Mouse (Mus musculus) forebrain, embryonic 12.5 days (tissue): ENCODE data around the gene Glrx5. TPM values are rescaled to one million over a fixed set of nuclear protein-coding genes. Genes with fewer than 3 reads are reported as not detected.
A peak's percentile ranks its signal among the peaks of the same experiment; 100 is the strongest.

Source experiments
- ATAC-seq: fragments of 200-750 bp; cut with Nextera tagmentation; 2 replicates; pipeline ENCODE4 v1.8.0; 2017; ENCODE audit warnings: moderate TSS enrichment; ENCODE audit not compliant: low FRiP score
- H3K27ac ChIP-seq: fragments of 300-500 bp; sonication (generic); 2 replicates; pipeline ENCODE4 v1.5.1; 2016; ENCODE audit warnings: mild to moderate bottlenecking
- H3K27me3 ChIP-seq: fragments of 300-500 bp; sonication (generic); 2 replicates; pipeline ENCODE4 v1.6.1; 2016; ENCODE audit warnings: mild to moderate bottlenecking
- H3K36me3 ChIP-seq: fragments of 300-500 bp; sonication (generic); replicated peaks from 2 replicates; pipeline ENCODE4 v1.6.1; 2016; ENCODE audit warnings: mild to moderate bottlenecking
- H3K4me1 ChIP-seq: fragments of 300-500 bp; sonication (generic); 2 replicates; pipeline ENCODE4 v1.6.1; 2016
- H3K4me2 ChIP-seq: fragments of 300-500 bp; sonication (generic); 2 replicates; pipeline ENCODE4 v1.6.1; 2016; ENCODE audit warnings: mild to moderate bottlenecking, moderate library complexity
- H3K4me3 ChIP-seq: fragments of 300-500 bp; sonication (generic); replicated peaks from 2 replicates; pipeline ENCODE4 v1.5.1; 2016; ENCODE audit warnings: mild to moderate bottlenecking
- H3K9ac ChIP-seq: fragments of 300-500 bp; sonication (generic); 2 replicates; pipeline ENCODE4 v1.6.1; 2016; ENCODE audit warnings: mild to moderate bottlenecking
- H3K9me3 ChIP-seq: fragments of 300-500 bp; sonication (generic); 2 replicates; pipeline ENCODE4 v1.6.1; 2016
- WGBS: fragments of 180-500 bp; shearing (Covaris S2); methylation state at CpG from one replicate; pipeline ENCODE4 v1.1.7; 2016; 5-methylcytosine and 5-hydroxymethylcytosine counted together
- polyA plus RNA-seq: library from polyadenylated mRNA; unstranded; fragments of >200 nt; fragmentation: Nextera tagmentation; extraction: Ambion mirVana; gene quantifications from 2 replicates; pipeline ENCODE4 v1.2.1, GENCODE M21; 2016

Glrx5 gene
- 158 and 173 TPM in 2 replicates for polyA plus RNA-seq

GRCm38 (mm10) chr12:105032147-105032831 lies at the start of gene Glrx5:
Gene Glrx5, plus strand, starts transcription at chr12:105032688.
- ATAC-seq = peak; percentile 99
- H3K27me3 ChIP-seq = no peaks in the 10 kb centered on the region
- under 1% methylated on average over 72 of the region's 72 CpGs for WGBS
- peaks cover 15% of the 10 kb centered on the region for H3K36me3 ChIP-seq
- H3K27ac ChIP-seq = peak within 1 kb of the TSS; percentile 73
- H3K9ac ChIP-seq = peak within 1 kb of the TSS; percentile 79
- peak within 1 kb of the TSS; percentile 73 for H3K4me3 ChIP-seq
- H3K4me2 ChIP-seq = peak within 1 kb of the TSS; percentile 95
- no peaks in the 10 kb centered on the region for H3K9me3 ChIP-seq
- H3K4me1 ChIP-seq = peaks cover 42% of the 10 kb centered on the region

GRCm38 (mm10) chr12:104983476-104983875 lies 49.0 kb upstream of the Glrx5 start:
- Histone ChIP-seq H3K9me3 (no peaks in the 10 kb centered on the region), H3K4me1 (peaks cover 9% of the 10 kb centered on the region; the same call in 1 of the 2 replicates), H3K27ac (no peak overlapping the region), H3K36me3 (no peaks in the 10 kb centered on the region), H3K27me3 (peaks cover 4% of the 10 kb centered on the region; the same call in 1 of the 2 replicates), H3K4me2 (no peak overlapping the region), H3K9ac (no peak overlapping the region), H3K4me3 (no peak overlapping the region)
- 61% methylated on average over 7 of the region's 7 CpGs for WGBS
- ATAC-seq = no peak

- Histone ChIP-seq H3K9me3 (no peaks in the 10 kb centered on the region), H3K36me3 (no peaks in the 10 kb centered on the region), H3K9ac (no peak overlapping the region), H3K27ac (no peak overlapping the region), H3K4me1 (peaks cover 9% of the 10 kb centered on the region; the same call in 1 of the 2 replicates), H3K4me2 (no peak overlapping the region), H3K27me3 (peaks cover 4% of the 10 kb centered on the region; the same call in 1 of the 2 replicates), H3K4me3 (no peak overlapping the region)
- whole genome bisulfite sequencing = 74% methylated on average over 5 of the region's 5 CpGs
- no peak for ATAC-seq
These were observed 47.4 kb upstream of the Glrx5 start for GRCm38 (mm10) chr12:104985088-104985487.

- H3K9ac ChIP-seq = no peak overlapping the region
- H3K4me3 ChIP-seq = no peak overlapping the region
- 93% methylated on average over 2 of the region's 2 CpGs for WGBS
- peaks cover 4% of the 10 kb centered on the region; the same call in 1 of the 2 replicates for H3K27me3 ChIP-seq
- ATAC-seq = no peak
- no peak overlapping the region for H3K4me2 ChIP-seq
- no peaks in the 10 kb centered on the region for H3K36me3 ChIP-seq
- H3K4me1 ChIP-seq = peaks cover 9% of the 10 kb centered on the region; the same call in 1 of the 2 replicates
- H3K9me3 ChIP-seq = no peaks in the 10 kb centered on the region
- no peak overlapping the region for H3K27ac ChIP-seq
These were observed 46.5 kb upstream of the Glrx5 start for GRCm38 (mm10) chr12:104986001-104986400.

GRCm38 (mm10) chr12:104986781-104987180 lies 45.7 kb upstream of the Glrx5 start:
- Histone ChIP-seq H3K27ac (no peak overlapping the region), H3K27me3 (peaks cover 4% of the 10 kb centered on the region; the same call in 1 of the 2 replicates), H3K4me3 (no peak overlapping the region), H3K36me3 (no peaks in the 10 kb centered on the region), H3K4me1 (peaks cover 9% of the 10 kb centered on the region; the same call in 1 of the 2 replicates), H3K9me3 (no peaks in the 10 kb centered on the region), H3K4me2 (no peak overlapping the region), H3K9ac (no peak overlapping the region)
- WGBS = 92% methylated on average over 9 of the region's 9 CpGs
- no peak for ATAC-seq

- no peak overlapping the region for H3K9ac ChIP-seq
- no peak overlapping the region for H3K27ac ChIP-seq
- WGBS = 70% methylated on average over 7 of the region's 7 CpGs
- peaks cover 9% of the 10 kb centered on the region; the same call in 1 of the 2 replicates for H3K4me1 ChIP-seq
- H3K4me3 ChIP-seq = no peak overlapping the region
- no peak overlapping the region for H3K4me2 ChIP-seq
- H3K27me3 ChIP-seq = peaks cover 4% of the 10 kb centered on the region; the same call in 1 of the 2 replicates
- no peaks in the 10 kb centered on the region for H3K9me3 ChIP-seq
- H3K36me3 ChIP-seq = no peaks in the 10 kb centered on the region
- no peak for ATAC-seq
These were observed 44.6 kb upstream of the Glrx5 start for GRCm38 (mm10) chr12:104987936-104988335.

- H3K4me3 ChIP-seq = no peak overlapping the region
- no peak overlapping the region for H3K9ac ChIP-seq
- H3K27me3 ChIP-seq = no peaks in the 10 kb centered on the region
- ATAC-seq = no peak
- no peak overlapping the region for H3K27ac ChIP-seq
- no peaks in the 10 kb centered on the region for H3K4me1 ChIP-seq
- H3K9me3 ChIP-seq = no peaks in the 10 kb centered on the region
- H3K36me3 ChIP-seq = no peaks in the 10 kb centered on the region
- H3K4me2 ChIP-seq = no peak overlapping the region
- WGBS = 87% methylated on average over 13 of the region's 13 CpGs
These were observed 41.6 kb upstream of the Glrx5 start for GRCm38 (mm10) chr12:104990741-104991454.

GRCm38 (mm10) chr12:104992123-104992741 lies 40.3 kb upstream of the Glrx5 start:
- Histone ChIP-seq H3K4me2 (no peak overlapping the region), H3K4me1 (no peaks in the 10 kb centered on the region), H3K9me3 (no peaks in the 10 kb centered on the region), H3K36me3 (no peaks in the 10 kb centered on the region), H3K9ac (no peak overlapping the region), H3K27ac (no peak overlapping the region), H3K4me3 (no peak overlapping the region), H3K27me3 (no peaks in the 10 kb centered on the region)
- ATAC-seq = no peak
- 92% methylated on average over 10 of the region's 10 CpGs for whole genome bisulfite sequencing

GRCm38 (mm10) chr12:104992838-104993237 lies 39.6 kb upstream of the Glrx5 start:
- WGBS = 84% methylated on average over 8 of the region's 8 CpGs
- no peak for ATAC-seq
- H3K36me3 ChIP-seq = no peaks in the 10 kb centered on the region
- no peaks in the 10 kb centered on the region for H3K4me1 ChIP-seq
- H3K4me2 ChIP-seq = no peak overlapping the region
- H3K4me3 ChIP-seq = no peak overlapping the region
- no peaks in the 10 kb centered on the region for H3K9me3 ChIP-seq
- no peaks in the 10 kb centered on the region for H3K27me3 ChIP-seq
- H3K27ac ChIP-seq = no peak overlapping the region
- H3K9ac ChIP-seq = no peak overlapping the region

GRCm38 (mm10) chr12:104995259-104995876 lies 37.1 kb upstream of the Glrx5 start:
- Histone ChIP-seq H3K4me2 (no peak overlapping the region), H3K27ac (no peak overlapping the region), H3K4me1 (no peaks in the 10 kb centered on the region; the same call in 1 of the 2 replicates), H3K9me3 (no peaks in the 10 kb centered on the region), H3K4me3 (no peak overlapping the region), H3K9ac (no peak overlapping the region), H3K27me3 (0 out of 2 replicates have a peak, but pooled peaks cover 6% of the 10 kb centered on the region), H3K36me3 (no peaks in the 10 kb centered on the region)
- no peak for ATAC-seq
- WGBS = 91% methylated on average over 12 of the region's 12 CpGs

GRCm38 (mm10) chr12:104996012-104996728 lies 36.3 kb upstream of the Glrx5 start:
- no peak overlapping the region for H3K27ac ChIP-seq
- H3K4me3 ChIP-seq = no peak overlapping the region
- H3K4me1 ChIP-seq = no peaks in the 10 kb centered on the region; the same call in 1 of the 2 replicates
- H3K4me2 ChIP-seq = no peak overlapping the region
- no peak overlapping the region for H3K9ac ChIP-seq
- H3K27me3 ChIP-seq = 0 out of 2 replicates have a peak, but pooled peaks cover 6% of the 10 kb centered on the region
- no peaks in the 10 kb centered on the region for H3K9me3 ChIP-seq
- H3K36me3 ChIP-seq = no peaks in the 10 kb centered on the region
- ATAC-seq = no peak
- WGBS = 90% methylated on average over 9 of the region's 9 CpGs
